Comparison of ENCODE assay signal across 9 mouse cellular contexts in genomic region chr7:128433213-128433612, GRCm38 (mm10). TPM values are rescaled to one million over a fixed set of nuclear protein-coding genes. Genes with fewer than 3 reads are reported as not detected.
DNase-seq lines count a peak whose midpoint lies in the region; ATAC-seq lines count a peak whose summit lies in the region.
"Had no signal": no experiment of that assay in that cellular context is flagged by ENCODE, and none has a peak within 500 bp of the region (broad histone marks: within the 10 kb centered on the region; RNA-seq: fewer than 3 reads in every experiment).

No protein-coding gene starts in this region.

- H3K4me2 ChIP-seq in hindbrain, embryonic 14.5 days (replicated peaks) = no peak overlapping the region
- no peak overlapping the region for H3K4me2 ChIP-seq in hindbrain, embryonic 11.5 days (replicated peaks; ENCODE audit: low read depth, low read length)
- H3K4me2 ChIP-seq in lung, embryonic 16.5 days (ENCODE audit: low read depth, low read length) = no peak overlapping the region
- H3K4me2 ChIP-seq in neural tube, embryonic 15.5 days = no peak overlapping the region
- H3K4me2 ChIP-seq: limb, embryonic 15.5 days had no signal

- no peak overlapping the region for H3K27ac ChIP-seq in hindbrain, embryonic 14.5 days
- H3K27ac ChIP-seq in hindbrain, embryonic 11.5 days (ENCODE audit: low read depth, low read length) = no peak overlapping the region
- no peak overlapping the region for H3K27ac ChIP-seq in lung, embryonic 16.5 days (ENCODE audit: low read length)
- no peak overlapping the region for H3K27ac ChIP-seq in neural tube, embryonic 15.5 days (replicated peaks)
- H3K27ac ChIP-seq: limb, embryonic 15.5 days had no signal

- H3K27me3 ChIP-seq in hindbrain, embryonic 14.5 days (ENCODE audit: control insufficient read depth, insufficient read depth, low read length) = no peaks in the 10 kb centered on the region
- no peaks in the 10 kb centered on the region for H3K27me3 ChIP-seq in hindbrain, embryonic 11.5 days (ENCODE audit: control insufficient read depth, insufficient read depth, low read length)
- H3K27me3 ChIP-seq in lung, embryonic 16.5 days (ENCODE audit: control insufficient read depth, insufficient read depth, low read depth, low read length) = no peaks in the 10 kb centered on the region
- no peaks in the 10 kb centered on the region for H3K27me3 ChIP-seq in neural tube, embryonic 15.5 days (replicated peaks)
- H3K27me3 ChIP-seq: limb, embryonic 15.5 days had no signal

- WGBS in hindbrain, embryonic 14.5 days = 65% methylated on average over 1 of the region's 1 CpGs
- WGBS in hindbrain, embryonic 11.5 days = 74% methylated on average over 1 of the region's 1 CpGs
- 31% methylated on average over 1 of the region's 1 CpGs for WGBS in lung, embryonic 16.5 days
- WGBS in neural tube, embryonic 15.5 days = 67% methylated on average over 1 of the region's 1 CpGs

- no peak overlapping the region for H3K4me3 ChIP-seq in hindbrain, embryonic 14.5 days (replicated peaks; ENCODE audit: low read length)
- H3K4me3 ChIP-seq in hindbrain, embryonic 11.5 days (ENCODE audit: low read depth, low read length) = no peak overlapping the region
- H3K4me3 ChIP-seq in lung, embryonic 16.5 days (ENCODE audit: low read length) = no peak overlapping the region
- H3K4me3 ChIP-seq in neural tube, embryonic 15.5 days (replicated peaks) = no peak overlapping the region
- H3K4me3 ChIP-seq: limb, embryonic 15.5 days had no signal

- no peaks in the 10 kb centered on the region for H3K9me3 ChIP-seq in hindbrain, embryonic 14.5 days (ENCODE audit: control insufficient read depth, low read length)
- H3K9me3 ChIP-seq in hindbrain, embryonic 11.5 days (ENCODE audit: control insufficient read depth, low read length) = no peaks in the 10 kb centered on the region
- no peaks in the 10 kb centered on the region for H3K9me3 ChIP-seq in lung, embryonic 16.5 days (ENCODE audit: control insufficient read depth, low read length)
- no peaks in the 10 kb centered on the region for H3K9me3 ChIP-seq in neural tube, embryonic 15.5 days (replicated peaks)
- H3K9me3 ChIP-seq: limb, embryonic 15.5 days had no signal

- peak; percentile 37 for DNase-seq in hindbrain, embryonic 14.5 days (ENCODE audit: low spot score)
- DNase-seq in hindbrain, embryonic 11.5 days (ENCODE audit: low spot score) = no peak
- DNase-seq in lung, postnatal 14 days = no peak
- peak; percentile 22 for DNase-seq in CD4-positive helper T cell, adult 2 months (ENCODE audit: low read depth, low spot score)
- no peak for DNase-seq in adrenal gland, postnatal 25 days

- no peak for ATAC-seq in hindbrain, embryonic 14.5 days (ENCODE audit: low FRiP score)
- no peak for ATAC-seq in hindbrain, embryonic 11.5 days (ENCODE audit: low FRiP score)
- 0 out of 2 replicates have a peak, but pooled peaks have one; percentile 36 for ATAC-seq in lung, embryonic 16.5 days (ENCODE audit: low read depth)
- ATAC-seq in neural tube, embryonic 15.5 days (ENCODE audit: low FRiP score) = peak; percentile 74; the same call in 1 of the 2 replicates
- ATAC-seq in granulocyte monocyte progenitor cell, adult 5-6 weeks (replicated peaks; ENCODE audit: poor library complexity, severe bottlenecking) = no peak

- no peaks in the 10 kb centered on the region for H3K36me3 ChIP-seq in hindbrain, embryonic 14.5 days (replicated peaks; ENCODE audit: control insufficient read depth, insufficient read depth)
- H3K36me3 ChIP-seq in hindbrain, embryonic 11.5 days (ENCODE audit: control insufficient read depth, insufficient read depth, low read length) = no peaks in the 10 kb centered on the region
- H3K36me3 ChIP-seq in lung, embryonic 16.5 days (ENCODE audit: control insufficient read depth, insufficient read depth, low read length) = no peaks in the 10 kb centered on the region
- no peaks in the 10 kb centered on the region for H3K36me3 ChIP-seq in neural tube, embryonic 15.5 days
- H3K36me3 ChIP-seq: limb, embryonic 15.5 days had no signal

- H3K9ac ChIP-seq in hindbrain, embryonic 14.5 days = no peak overlapping the region
- H3K9ac ChIP-seq in hindbrain, embryonic 11.5 days (ENCODE audit: low read depth, low read length) = no peak overlapping the region
- H3K9ac ChIP-seq in lung, embryonic 16.5 days (ENCODE audit: low read length) = no peak overlapping the region
- no peak overlapping the region for H3K9ac ChIP-seq in neural tube, embryonic 15.5 days (replicated peaks)
- H3K9ac ChIP-seq: limb, embryonic 15.5 days had no signal

- H3K4me1 ChIP-seq in hindbrain, embryonic 14.5 days (replicated peaks; ENCODE audit: control insufficient read depth, insufficient read depth, low read length) = no peaks in the 10 kb centered on the region
- H3K4me1 ChIP-seq in hindbrain, embryonic 11.5 days (replicated peaks; ENCODE audit: control insufficient read depth, insufficient read depth, low read length) = no peaks in the 10 kb centered on the region
- H3K4me1 ChIP-seq in lung, embryonic 16.5 days (replicated peaks; ENCODE audit: control insufficient read depth, insufficient read depth, low read length) = no peaks in the 10 kb centered on the region
- 0 out of 2 replicates have a peak, but pooled peaks cover 6% of the 10 kb centered on the region for H3K4me1 ChIP-seq in neural tube, embryonic 15.5 days
- H3K4me1 ChIP-seq: limb, embryonic 15.5 days had no signal

RNA-seq across cellular contexts. Expression of gene Rgs10, which starts 14.7 kb away (rescaled TPM):
- 56.7 and 56.9 TPM in 2 replicates for polyA plus RNA-seq in hindbrain, embryonic 14.5 days (2014; fragmentation: Nextera tagmentation; extraction: Ambion mirVana)
- polyA plus RNA-seq in hindbrain, embryonic 11.5 days (2014; fragmentation: Nextera tagmentation; extraction: Ambion mirVana) = 12.4 TPM in 2 replicates
- polyA plus RNA-seq in lung, embryonic 16.5 days (2015; fragmentation: Nextera tagmentation; extraction: Ambion mirVana) = 42.9 and 45.9 TPM in 2 replicates
- 52.9 and 60.1 TPM in 2 replicates for polyA plus RNA-seq in neural tube, embryonic 15.5 days (2015; fragmentation: Nextera tagmentation; extraction: Ambion mirVana)
- 89.9 and 96.4 TPM in 2 replicates for total RNA-seq in granulocyte monocyte progenitor cell, adult 5-6 weeks (2014; fragmentation: Nextera tagmentation)
- 36.1 and 66.2 TPM in 2 replicates for total RNA-seq in granulocyte monocyte progenitor cell, adult 5-6 weeks (2017)
- 16.0 and 20.3 TPM in 2 replicates for total RNA-seq in adrenal gland, postnatal 25 days (2021)

RNA-seq across cellular contexts. Expression of gene Tial1, which starts 28.3 kb away (rescaled TPM):
- 33.7 and 37.1 TPM in 2 replicates for polyA plus RNA-seq in hindbrain, embryonic 14.5 days (2014; fragmentation: Nextera tagmentation; extraction: Ambion mirVana)
- 42.0 and 50.4 TPM in 2 replicates for polyA plus RNA-seq in hindbrain, embryonic 11.5 days (2014; fragmentation: Nextera tagmentation; extraction: Ambion mirVana)
- polyA plus RNA-seq in lung, embryonic 16.5 days (2015; fragmentation: Nextera tagmentation; extraction: Ambion mirVana) = 26.8 and 27.1 TPM in 2 replicates
- polyA plus RNA-seq in neural tube, embryonic 15.5 days (2015; fragmentation: Nextera tagmentation; extraction: Ambion mirVana) = 26.3 and 26.9 TPM in 2 replicates
- 157 TPM in 2 replicates for total RNA-seq in granulocyte monocyte progenitor cell, adult 5-6 weeks (2014; fragmentation: Nextera tagmentation)
- total RNA-seq in granulocyte monocyte progenitor cell, adult 5-6 weeks (2017) = 66.7 and 68.0 TPM in 2 replicates
- total RNA-seq in adrenal gland, postnatal 25 days (2021) = 123 and 132 TPM in 2 replicates

Comparison
In these comparisons a context has a peak if more than half of its experiments do, and no peak if none do; other contexts are left out.
1. DNase-seq: peak in hindbrain, embryonic 14.5 days (single experiment) and CD4-positive helper T cell, adult 2 months (single experiment); none in hindbrain, embryonic 11.5 days (single experiment), lung, postnatal 14 days (single experiment) and adrenal gland, postnatal 25 days (single experiment).
2. ATAC-seq: peak in lung, embryonic 16.5 days (single experiment) and neural tube, embryonic 15.5 days (single experiment); none in hindbrain, embryonic 14.5 days (single experiment), hindbrain, embryonic 11.5 days (single experiment) and granulocyte monocyte progenitor cell, adult 5-6 weeks (single experiment).